8 mouse cellular contexts compared by ENCODE assay signal in genomic region chr16:50529511-50530416, GRCm38 (mm10).
A peak's percentile ranks its signal among the peaks of the same experiment; 100 is the strongest.
DNase-seq lines count a peak whose midpoint lies in the region; ATAC-seq and TF ChIP-seq lines count a peak whose summit lies in the region.

No protein-coding gene starts in this region.

- H3K4me2 ChIP-seq in forebrain, embryonic 15.5 days (replicated peaks): peak overlapping the region; percentile 100
- H3K4me2 ChIP-seq in liver, postnatal 0 days (ENCODE audit: low read depth, low read length): peak overlapping the region; percentile 94
- H3K4me2 ChIP-seq in neural tube, embryonic 13.5 days: peak overlapping the region; percentile 97

- H3K9me3 ChIP-seq in E14TG2a.4 (ENCODE audit: low read length): no peaks in the 10 kb centered on the region
- no peaks in the 10 kb centered on the region for H3K9me3 ChIP-seq in forebrain, embryonic 15.5 days
- H3K9me3 ChIP-seq in liver, postnatal 0 days (ENCODE audit: low read length): no peaks in the 10 kb centered on the region
- no peaks in the 10 kb centered on the region for H3K9me3 ChIP-seq in neural tube, embryonic 13.5 days

- no peak for TF ChIP-seq EP300 in liver, postnatal 0 days (IDR thresholded peaks at IDR 0.05; ENCODE audit: low read depth)

- peak overlapping the region; percentile 84 for H3K4me3 ChIP-seq in E14TG2a.4 (replicated peaks; ENCODE audit: low read length)
- H3K4me3 ChIP-seq in forebrain, embryonic 15.5 days: peak overlapping the region; percentile 93
- H3K4me3 ChIP-seq in liver, postnatal 0 days (ENCODE audit: low read depth, low read length): peak overlapping the region; percentile 65
- peak overlapping the region; percentile 68 for H3K4me3 ChIP-seq in neural tube, embryonic 13.5 days

- H3K4me1 ChIP-seq in E14TG2a.4 (replicated peaks; ENCODE audit: low read depth, low read length): peaks cover 16% of the 10 kb centered on the region
- peaks cover 11% of the 10 kb centered on the region; the same call in 1 of the 2 replicates for H3K4me1 ChIP-seq in forebrain, embryonic 15.5 days
- H3K4me1 ChIP-seq in liver, postnatal 0 days (ENCODE audit: insufficient read depth): peaks cover 8% of the 10 kb centered on the region; the same call in 1 of the 2 replicates
- peaks cover 7% of the 10 kb centered on the region for H3K4me1 ChIP-seq in neural tube, embryonic 13.5 days (replicated peaks)

- peaks cover 41% of the 10 kb centered on the region for H3K27me3 ChIP-seq in E14TG2a.4 (ENCODE audit: insufficient read depth, low read length)
- H3K27me3 ChIP-seq in forebrain, embryonic 15.5 days: no peaks in the 10 kb centered on the region
- H3K27me3 ChIP-seq in liver, postnatal 0 days (ENCODE audit: insufficient read depth, low read length): peaks cover 10% of the 10 kb centered on the region; the same call in 1 of the 2 replicates
- H3K27me3 ChIP-seq in neural tube, embryonic 13.5 days: peaks cover 7% of the 10 kb centered on the region; the same call in 1 of the 2 replicates

- H3K9ac ChIP-seq in forebrain, embryonic 15.5 days (replicated peaks): peak overlapping the region; percentile 93
- peak overlapping the region; percentile 66 for H3K9ac ChIP-seq in liver, postnatal 0 days (replicated peaks)
- H3K9ac ChIP-seq in neural tube, embryonic 13.5 days: peak overlapping the region; percentile 82

- peak overlapping the region; percentile 94 for H3K27ac ChIP-seq in forebrain, embryonic 15.5 days (replicated peaks)
- peak overlapping the region; percentile 77 for H3K27ac ChIP-seq in liver, postnatal 0 days (ENCODE audit: low read depth)
- peak overlapping the region; percentile 86 for H3K27ac ChIP-seq in neural tube, embryonic 13.5 days (replicated peaks)

- under 1% methylated on average over 46 of the region's 46 CpGs for WGBS in forebrain, embryonic 15.5 days
- WGBS in liver, postnatal 0 days (ENCODE audit: insufficient replicate concordance): 0% methylated on average over 46 of the region's 46 CpGs
- WGBS in neural tube, embryonic 13.5 days: 0% methylated on average over 46 of the region's 46 CpGs

- ATAC-seq in forebrain, embryonic 15.5 days (replicated peaks): peak; percentile 46
- ATAC-seq in liver, postnatal 0 days: peak; percentile 38
- ATAC-seq in neural tube, embryonic 13.5 days (ENCODE audit: low read depth): peak; percentile 68

- intact Hi-C loops in heart, postnatal 25 days (cut with DNase I): loop anchor here (2.0 to 10.0 kb wide), 5 partner anchors 99 to 275 kb away; no protein-coding TSS in a partner anchor

- no peaks in the 10 kb centered on the region for H3K36me3 ChIP-seq in E14TG2a.4 (ENCODE audit: insufficient read depth, low read length)
- H3K36me3 ChIP-seq in forebrain, embryonic 15.5 days: no peaks in the 10 kb centered on the region
- H3K36me3 ChIP-seq in liver, postnatal 0 days (replicated peaks; ENCODE audit: insufficient read depth, low read length): no peaks in the 10 kb centered on the region
- no peaks in the 10 kb centered on the region for H3K36me3 ChIP-seq in neural tube, embryonic 13.5 days

- peak; percentile 92 for TF ChIP-seq CTCF in E14TG2a.4 (conservative IDR thresholded peaks at IDR 0.05; ENCODE audit: low read length)
- peak; percentile 88 for TF ChIP-seq CTCF in liver, postnatal 0 days (IDR thresholded peaks at IDR 0.05; ENCODE audit: low read depth)

- DNase-seq in c-Kit-positive CD71-positive TER-119-positive erythroid progenitor cells, embryonic 14.5 days (ENCODE audit: low spot score): peak; percentile 40
- peak; percentile 66 for DNase-seq in heart, postnatal 25 days (ENCODE audit: low spot score)
- DNase-seq in layer of hippocampus, adult 11-12 months (ENCODE audit: low spot score): peak; percentile 87
- peak; percentile 86 for DNase-seq in liver, postnatal 0 days
- DNase-seq in telencephalon, adult 2 months (ENCODE audit: low read depth, low spot score): peak; percentile 65

Comparison
In these comparisons a context has a peak if more than half of its experiments do, and no peak if none do; other contexts are left out.
1. Peak in every context shown above with its lines: DNase-seq, ATAC-seq, H3K4me3 ChIP-seq and H3K27ac ChIP-seq.